Mouse (Mus musculus): Measurements from ENCODE around the gene Mgat4b.

Gene Mgat4b

GRCm38 (mm10) chr11:50224671-50225530 lies 14.2 kb downstream of the Mgat4b start:
- in situ Hi-C loops (cut with MboI; ENCODE audit: low sequenced_read_pairs) = no loop called here

DNA sequence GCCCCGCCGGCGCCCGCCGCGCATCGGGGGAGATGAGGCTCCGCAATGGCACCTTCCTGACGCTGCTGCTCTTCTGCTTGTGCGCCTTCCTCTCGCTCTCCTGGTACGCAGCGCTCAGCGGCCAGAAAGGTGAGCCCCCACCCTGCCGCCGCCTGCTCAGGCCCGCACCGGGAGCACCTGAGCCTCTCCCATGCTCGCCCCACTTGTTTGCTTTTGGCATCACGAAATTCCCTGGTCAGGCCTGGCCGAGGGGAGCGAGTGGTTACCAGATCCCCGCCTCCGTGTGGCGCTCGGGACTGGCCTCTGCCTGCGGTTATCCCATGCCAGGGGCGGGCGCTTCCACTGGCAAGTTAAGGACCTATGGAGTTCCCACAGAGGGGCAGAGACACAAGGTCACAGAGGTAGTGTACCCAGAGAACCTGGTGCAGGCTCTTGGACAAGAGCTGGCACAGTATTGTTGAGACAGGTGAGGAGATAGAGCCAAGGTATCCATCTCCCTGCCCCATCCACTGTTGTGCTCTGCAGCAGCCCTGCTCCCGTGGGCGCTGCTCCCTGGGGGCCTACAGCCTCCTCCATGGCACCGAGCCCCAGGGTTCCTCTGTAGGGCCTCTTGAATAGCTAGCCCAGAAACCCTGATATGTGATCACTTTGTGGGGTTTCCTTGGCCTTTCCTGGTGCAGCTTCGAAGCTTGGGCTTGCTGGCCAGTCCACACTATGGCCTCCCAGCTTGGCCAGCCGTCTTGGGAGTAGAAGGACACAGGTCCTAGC lies 15.1 kb downstream of the Mgat4b start:
- in situ Hi-C loops (cut with MboI; ENCODE audit: low sequenced_read_pairs) = no loop called here

- in situ Hi-C loops (cut with MboI; ENCODE audit: low sequenced_read_pairs) = no loop called here
Observed at GRCm38 (mm10) chr11:50226406-50226805, 15.7 kb downstream of the Mgat4b start.

DNA sequence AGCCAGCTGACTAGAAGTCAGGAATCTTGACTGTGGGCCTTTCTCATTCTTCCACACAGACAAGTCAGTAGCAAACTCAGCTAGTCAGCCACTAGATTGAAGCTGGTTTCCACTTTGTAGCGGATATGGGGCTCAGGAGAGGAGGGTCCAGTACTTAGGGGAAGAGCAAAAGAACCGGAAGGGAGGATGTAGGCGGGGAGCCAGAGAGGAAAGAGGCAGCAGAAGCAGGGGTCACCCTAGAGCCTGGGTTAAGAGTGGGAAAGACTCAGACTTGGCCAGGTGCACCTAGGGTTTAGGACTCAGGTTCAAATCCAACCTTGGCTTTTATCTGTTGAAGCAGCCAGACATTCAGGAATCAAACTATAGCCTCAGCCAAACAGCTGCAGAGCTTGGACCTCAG lies 16.5 kb downstream of the Mgat4b start:
- in situ Hi-C loops (cut with MboI; ENCODE audit: low sequenced_read_pairs) = no loop called here

DNA sequence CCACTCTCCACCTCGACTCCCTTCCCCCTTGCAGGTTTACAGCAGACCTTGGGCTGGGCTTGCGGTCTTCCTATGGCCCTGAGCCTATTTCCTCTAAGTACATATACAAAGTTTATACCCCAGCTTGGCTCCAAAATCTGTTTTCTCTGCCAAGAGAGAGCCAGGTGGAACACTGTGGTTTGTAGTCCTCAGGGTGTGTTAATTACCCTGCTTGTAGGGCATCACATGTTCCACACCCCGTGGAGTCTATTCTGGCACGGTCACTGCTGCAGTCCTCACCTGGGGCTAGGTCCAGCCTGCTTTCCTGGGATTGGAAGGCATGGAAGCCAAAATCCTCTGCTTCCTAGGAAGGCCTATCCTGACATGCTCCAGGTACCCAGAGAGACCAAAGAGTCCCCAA lies 17.0 kb downstream of the Mgat4b start:
- in situ Hi-C loops (cut with MboI; ENCODE audit: low sequenced_read_pairs) = no loop called here

DNA sequence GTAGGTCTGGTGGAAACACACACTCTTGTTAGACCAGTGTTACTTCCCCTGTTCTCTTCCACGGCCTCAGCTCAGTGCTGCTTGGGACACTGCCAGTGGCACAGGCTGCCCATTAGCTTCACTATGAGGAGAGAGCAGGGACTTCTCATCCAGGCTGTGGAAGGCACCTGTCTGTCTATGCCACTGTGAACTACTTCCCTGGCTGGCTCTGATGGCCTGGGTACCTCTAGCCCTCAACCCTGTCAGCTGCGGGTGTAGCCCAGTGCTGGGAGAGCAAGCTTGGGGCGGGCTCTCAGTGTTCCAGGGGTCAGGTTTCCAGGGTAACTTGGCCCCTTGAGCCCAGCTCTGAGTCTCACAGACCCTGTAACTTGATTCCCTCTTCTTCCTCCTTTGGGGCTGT lies 18.1 kb downstream of the Mgat4b start:
- in situ Hi-C loops (cut with MboI; ENCODE audit: low sequenced_read_pairs) = no loop called here

- in situ Hi-C loops (cut with MboI; ENCODE audit: low sequenced_read_pairs) = no loop called here
Observed at GRCm38 (mm10) chr11:50229252-50229910, 18.7 kb downstream of the Mgat4b start.

GRCm38 (mm10) chr11:50230481-50231304 lies 20.0 kb downstream of the Mgat4b start:
- in situ Hi-C loops (cut with MboI; ENCODE audit: low sequenced_read_pairs) = no loop called here

GRCm38 (mm10) chr11:50231411-50231810 lies 20.7 kb downstream of the Mgat4b start:
- in situ Hi-C loops (cut with MboI; ENCODE audit: low sequenced_read_pairs) = no loop called here

DNA sequence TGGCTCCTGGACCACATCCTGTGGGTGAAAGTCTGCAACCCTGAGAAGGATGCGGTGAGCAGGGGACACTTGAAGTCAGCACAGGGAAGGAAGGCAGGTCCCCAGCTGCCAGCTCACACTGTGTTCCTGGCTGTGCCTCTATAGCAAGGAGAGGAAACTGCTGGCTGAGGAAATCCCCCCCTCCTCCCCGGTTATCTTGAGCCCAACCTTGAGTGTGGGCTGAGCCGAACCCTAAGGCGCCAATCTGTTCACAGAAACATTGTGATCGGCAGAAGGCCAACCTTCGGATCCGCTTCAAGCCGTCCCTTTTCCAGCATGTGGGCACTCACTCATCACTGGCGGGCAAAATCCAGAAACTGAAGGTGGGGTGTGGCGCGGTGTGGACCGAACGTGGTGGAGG lies 22.3 kb downstream of the Mgat4b start:
- in situ Hi-C loops (cut with MboI; ENCODE audit: low sequenced_read_pairs) = no loop called here

DNA sequence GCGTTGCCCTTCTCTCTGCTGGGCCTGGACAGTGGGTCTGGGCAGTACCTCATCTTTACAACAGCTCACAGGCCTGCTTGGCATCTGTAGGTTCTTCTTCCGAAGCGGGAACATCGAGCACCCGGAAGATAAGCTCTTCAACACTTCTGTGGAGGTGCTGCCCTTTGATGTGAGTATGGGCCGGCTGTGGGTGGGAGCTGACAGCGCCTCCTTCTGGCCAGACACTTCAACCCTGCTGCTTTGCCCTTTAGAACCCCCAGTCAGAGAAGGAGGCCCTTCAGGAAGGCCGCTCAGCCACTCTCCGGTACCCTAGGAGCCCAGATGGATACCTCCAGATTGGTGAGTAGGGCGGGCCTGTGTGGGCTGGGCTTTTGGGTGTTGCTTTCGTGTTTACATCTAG lies 23.3 kb downstream of the Mgat4b start:
- in situ Hi-C loops (cut with MboI; ENCODE audit: low sequenced_read_pairs) = no loop called here

- in situ Hi-C loops (cut with MboI; ENCODE audit: low sequenced_read_pairs) = no loop called here
Observed at GRCm38 (mm10) chr11:50234606-50235005, 23.9 kb downstream of the Mgat4b start.

DNA sequence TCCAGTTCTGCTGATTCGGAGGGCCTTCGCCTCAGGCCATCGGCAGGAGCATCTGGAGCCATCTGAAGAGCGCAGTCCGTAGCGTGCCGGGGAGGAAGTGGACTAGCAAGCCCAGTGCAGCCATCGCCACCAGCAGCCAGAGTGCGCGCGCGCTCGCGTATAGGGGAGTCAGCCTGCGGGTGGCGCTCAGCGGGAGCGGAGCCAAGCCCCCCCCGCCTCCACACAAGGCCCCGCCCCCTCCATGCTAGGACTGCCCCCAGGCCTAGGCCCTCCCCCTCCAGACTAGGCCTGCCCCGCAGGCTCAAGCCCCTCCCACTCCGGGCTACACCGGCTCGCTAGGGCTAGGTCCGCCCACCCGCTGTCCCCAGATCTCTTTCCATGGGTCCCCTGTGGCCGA lies 25.8 kb downstream of the Mgat4b start:
- in situ Hi-C loops (cut with MboI; ENCODE audit: low sequenced_read_pairs) = no loop called here

GRCm38 (mm10) chr11:50236937-50237835 lies 26.5 kb downstream of the Mgat4b start:
- in situ Hi-C loops (cut with MboI; ENCODE audit: low sequenced_read_pairs) = no loop called here

GRCm38 (mm10) chr11:50238324-50238723 lies 27.6 kb downstream of the Mgat4b start, which contains the start of gene Ltc4s:
Gene Ltc4s, minus strand, starts transcription at chr11:50238616.
- in situ Hi-C loops (cut with MboI; ENCODE audit: low sequenced_read_pairs) = no loop called here

DNA sequence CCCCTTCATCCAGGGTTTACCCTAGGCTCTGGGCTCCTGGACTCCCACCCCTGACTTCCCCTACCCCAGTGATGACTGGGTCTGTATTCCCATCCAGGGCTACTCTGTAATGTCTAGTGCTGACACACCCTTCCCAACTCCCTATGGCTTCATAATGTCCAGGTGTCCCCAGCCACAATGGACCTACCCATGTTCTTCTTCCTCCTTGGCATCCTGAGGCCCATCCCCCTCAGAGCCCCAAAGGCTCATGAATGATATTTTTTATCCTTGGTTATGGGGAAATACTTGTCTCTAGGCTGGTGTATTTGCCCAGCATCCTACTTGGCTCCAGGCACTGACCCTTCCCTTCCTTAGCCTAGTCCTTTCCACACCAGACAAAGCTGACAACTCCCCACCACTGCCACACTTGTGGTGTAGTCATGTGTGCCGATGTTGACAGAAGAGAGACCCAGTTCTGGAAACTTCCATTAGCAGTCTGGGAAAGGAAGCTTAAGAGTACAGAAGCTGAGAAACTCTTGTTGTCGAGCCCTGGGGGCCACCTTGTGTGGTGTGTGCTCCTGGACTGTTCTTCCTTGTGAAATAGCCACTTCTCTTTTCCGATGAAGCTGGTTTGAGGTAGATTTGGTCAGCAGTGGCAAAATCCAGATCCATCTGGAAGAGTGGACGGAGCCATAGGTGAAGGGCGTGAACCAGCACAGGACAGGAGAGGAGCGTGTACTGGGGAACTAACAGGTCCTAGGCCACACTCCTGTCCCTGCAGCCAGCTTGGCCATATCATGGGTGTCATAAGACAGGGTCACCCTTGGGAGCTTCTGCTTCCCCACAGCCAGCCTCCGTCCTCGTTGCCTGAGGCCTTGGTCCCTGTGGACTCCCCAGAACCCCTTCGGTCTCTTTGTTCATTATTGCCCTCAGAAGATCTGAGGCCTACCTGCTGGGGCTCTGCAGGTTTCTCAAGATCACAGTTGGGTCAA lies 28.4 kb downstream of the Mgat4b start:
- in situ Hi-C loops (cut with MboI; ENCODE audit: low sequenced_read_pairs) = no loop called here

DNA sequence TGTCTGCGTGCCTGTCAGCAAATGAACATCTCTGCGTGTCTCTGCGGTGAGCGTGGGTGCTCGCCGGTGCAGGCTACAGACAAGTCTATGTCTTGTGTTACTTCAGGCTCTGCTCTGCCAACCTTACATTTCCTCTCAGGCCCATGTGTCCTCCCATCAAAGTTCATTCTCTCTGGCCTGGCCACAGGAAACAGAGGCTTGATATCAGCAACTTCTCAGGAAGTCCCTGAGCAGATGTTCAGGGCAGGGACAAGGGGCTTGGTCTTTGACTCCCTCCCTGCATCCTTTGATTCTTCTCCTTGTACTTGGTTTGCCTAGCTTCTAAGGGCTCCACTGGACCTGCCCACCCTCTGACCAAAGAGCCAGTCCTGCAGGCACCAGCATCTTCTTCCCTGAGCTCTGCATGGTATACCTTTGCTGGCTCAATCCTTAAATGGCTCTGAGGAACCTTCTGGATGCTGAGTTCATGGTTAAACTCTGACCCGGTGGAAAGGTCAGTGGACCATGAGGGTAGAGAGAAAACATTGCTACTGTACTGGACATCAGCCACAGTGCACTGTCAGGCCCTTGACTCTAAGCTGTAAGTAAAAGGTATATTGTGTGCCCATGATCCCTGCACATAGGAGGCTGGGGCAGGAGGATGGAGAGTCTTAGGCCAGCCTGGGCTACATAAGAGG lies 29.7 kb downstream of the Mgat4b start:
- in situ Hi-C loops (cut with MboI; ENCODE audit: low sequenced_read_pairs) = no loop called here

- in situ Hi-C loops (cut with MboI; ENCODE audit: low sequenced_read_pairs) = no loop called here
Observed at GRCm38 (mm10) chr11:50243926-50244325, 33.2 kb downstream of the Mgat4b start.

Data from CH12F3 (cell line).